Mouse (Mus musculus): ENCODE results near the gene Nutf2-ps1. TPM values are rescaled to one million over a fixed set of nuclear protein-coding genes. Genes with fewer than 3 reads are reported as not detected.
"Not testable (repeated sequence)": the region's sequence is repeated elsewhere in the genome, so short reads cannot be mapped to it uniquely, and the experiment has no call there.

Nutf2-ps1 gene
- polyA plus RNA-seq, 1 experiment from 2014 or later: 258 TPM

GRCm38 (mm10) chr19:53587686-53588085 is 1.2 kb downstream of the Nutf2-ps1 start:
- peaks cover 16% of the 10 kb centered on the region for H3K9me3 ChIP-seq (replicated peaks; ENCODE audit: control insufficient read depth, low read length)
- H3K36me3 ChIP-seq (ENCODE audit: control insufficient read depth, insufficient read depth, low read length); H3K9ac ChIP-seq (ENCODE audit: low read length); H3K27ac ChIP-seq (ENCODE audit: low read length); ATAC-seq (ENCODE audit: insufficient read depth, low FRiP score); H3K27me3 ChIP-seq (ENCODE audit: control insufficient read depth, insufficient read depth, low read length); H3K4me2 ChIP-seq (ENCODE audit: low read depth, low read length); H3K4me3 ChIP-seq (replicated peaks; ENCODE audit: low read length); H3K4me1 ChIP-seq (ENCODE audit: control insufficient read depth, insufficient read depth, low read length): not testable (repeated sequence)
- 84% methylated on average over 3 of the region's 3 CpGs for WGBS

GRCm38 (mm10) chr19:53580271-53580670 is 8.6 kb downstream of the Nutf2-ps1 start:
- H3K27ac ChIP-seq (ENCODE audit: low read length); H3K4me2 ChIP-seq (ENCODE audit: low read depth, low read length); ATAC-seq (ENCODE audit: insufficient read depth, low FRiP score); H3K9ac ChIP-seq (ENCODE audit: low read length); H3K27me3 ChIP-seq (ENCODE audit: control insufficient read depth, insufficient read depth, low read length); H3K36me3 ChIP-seq (ENCODE audit: control insufficient read depth, insufficient read depth, low read length); H3K4me1 ChIP-seq (ENCODE audit: control insufficient read depth, insufficient read depth, low read length); H3K4me3 ChIP-seq (replicated peaks; ENCODE audit: low read length): not testable (repeated sequence)
- peaks cover 13% of the 10 kb centered on the region for H3K9me3 ChIP-seq (replicated peaks; ENCODE audit: control insufficient read depth, low read length)
- 86% methylated on average over 8 of the region's 8 CpGs for WGBS

GRCm38 (mm10) chr19:53578597-53579252 is 10.1 kb downstream of the Nutf2-ps1 start:
- Histone ChIP-seq H3K27ac (ENCODE audit: low read length) (no peak overlapping the region), H3K27me3 (ENCODE audit: control insufficient read depth, insufficient read depth, low read length) (no peaks in the 10 kb centered on the region), H3K4me1 (ENCODE audit: control insufficient read depth, insufficient read depth, low read length) (0 out of 2 replicates have a peak, but pooled peaks cover 2% of the 10 kb centered on the region), H3K4me2 (ENCODE audit: low read depth, low read length) (no peak overlapping the region), H3K4me3 (replicated peaks; ENCODE audit: low read length) (no peak overlapping the region), H3K36me3 (ENCODE audit: control insufficient read depth, insufficient read depth, low read length) (no peaks in the 10 kb centered on the region), H3K9ac (ENCODE audit: low read length) (no peak overlapping the region), H3K9me3 (replicated peaks; ENCODE audit: control insufficient read depth, low read length) (no peaks in the 10 kb centered on the region)
- WGBS: 9% methylated on average over 8 of the region's 8 CpGs
- 0 out of 2 replicates have a peak, but pooled peaks have one; percentile 23 for ATAC-seq (ENCODE audit: insufficient read depth, low FRiP score)

- H3K27ac ChIP-seq (ENCODE audit: low read length): no peak overlapping the region
- no peaks in the 10 kb centered on the region for H3K9me3 ChIP-seq (replicated peaks; ENCODE audit: control insufficient read depth, low read length)
- no peaks in the 10 kb centered on the region for H3K36me3 ChIP-seq (ENCODE audit: control insufficient read depth, insufficient read depth, low read length)
- H3K27me3 ChIP-seq (ENCODE audit: control insufficient read depth, insufficient read depth, low read length): no peaks in the 10 kb centered on the region
- H3K4me1 ChIP-seq (ENCODE audit: control insufficient read depth, insufficient read depth, low read length): 0 out of 2 replicates have a peak, but pooled peaks cover 6% of the 10 kb centered on the region
- no peak overlapping the region for H3K4me3 ChIP-seq (replicated peaks; ENCODE audit: low read length)
- WGBS: 57% methylated on average over 11 of the region's 11 CpGs
- H3K4me2 ChIP-seq (ENCODE audit: low read depth, low read length): no peak overlapping the region
- H3K9ac ChIP-seq (ENCODE audit: low read length): no peak overlapping the region
- ATAC-seq (ENCODE audit: insufficient read depth, low FRiP score): no peak
Measured at GRCm38 (mm10) chr19:53577025-53577800, 11.7 kb downstream of the Nutf2-ps1 start.

- Histone ChIP-seq H3K27ac (ENCODE audit: low read length) (no peak overlapping the region), H3K27me3 (ENCODE audit: control insufficient read depth, insufficient read depth, low read length) (no peaks in the 10 kb centered on the region)
- WGBS: 63% methylated on average over 7 of the region's 7 CpGs
Measured at GRCm38 (mm10) chr19:53576061-53576460, 12.8 kb downstream of the Nutf2-ps1 start.

GRCm38 (mm10) chr19:53575296-53576010 is 13.4 kb downstream of the Nutf2-ps1 start:
- WGBS: 75% methylated on average over 4 of the region's 4 CpGs
- H3K4me3 ChIP-seq (replicated peaks; ENCODE audit: low read length): no peak overlapping the region
- no peak overlapping the region for H3K27ac ChIP-seq (ENCODE audit: low read length)
- no peak overlapping the region for H3K9ac ChIP-seq (ENCODE audit: low read length)
- no peak overlapping the region for H3K4me2 ChIP-seq (ENCODE audit: low read depth, low read length)
- H3K27me3 ChIP-seq (ENCODE audit: control insufficient read depth, insufficient read depth, low read length): no peaks in the 10 kb centered on the region
- H3K4me1 ChIP-seq (ENCODE audit: control insufficient read depth, insufficient read depth, low read length): 0 out of 2 replicates have a peak, but pooled peaks cover 6% of the 10 kb centered on the region
- H3K9me3 ChIP-seq (replicated peaks; ENCODE audit: control insufficient read depth, low read length): no peaks in the 10 kb centered on the region
- no peak for ATAC-seq (ENCODE audit: insufficient read depth, low FRiP score)
- H3K36me3 ChIP-seq (ENCODE audit: control insufficient read depth, insufficient read depth, low read length): no peaks in the 10 kb centered on the region

More at GRCm38 (mm10) chr19:53576061-53576460, 12.8 kb downstream of the Nutf2-ps1 start:
- Histone ChIP-seq H3K4me3 (replicated peaks; ENCODE audit: low read length) (no peak overlapping the region), H3K9ac (ENCODE audit: low read length) (no peak overlapping the region), H3K4me2 (ENCODE audit: low read depth, low read length) (no peak overlapping the region), H3K36me3 (ENCODE audit: control insufficient read depth, insufficient read depth, low read length) (no peaks in the 10 kb centered on the region), H3K4me1 (ENCODE audit: control insufficient read depth, insufficient read depth, low read length) (0 out of 2 replicates have a peak, but pooled peaks cover 6% of the 10 kb centered on the region), H3K9me3 (replicated peaks; ENCODE audit: control insufficient read depth, low read length) (no peaks in the 10 kb centered on the region)
- ATAC-seq (ENCODE audit: insufficient read depth, low FRiP score): no peak

GRCm38 (mm10) chr19:53574546-53574945 is 14.3 kb downstream of the Nutf2-ps1 start:
- no peak overlapping the region for H3K4me3 ChIP-seq (replicated peaks; ENCODE audit: low read length)
- no peak overlapping the region for H3K9ac ChIP-seq (ENCODE audit: low read length)
- WGBS: 81% methylated on average over 7 of the region's 7 CpGs
- H3K27me3 ChIP-seq (ENCODE audit: control insufficient read depth, insufficient read depth, low read length): no peaks in the 10 kb centered on the region
- H3K27ac ChIP-seq (ENCODE audit: low read length): no peak overlapping the region
- H3K4me2 ChIP-seq (ENCODE audit: low read depth, low read length): no peak overlapping the region
- no peaks in the 10 kb centered on the region for H3K36me3 ChIP-seq (ENCODE audit: control insufficient read depth, insufficient read depth, low read length)
- ATAC-seq (ENCODE audit: insufficient read depth, low FRiP score): no peak
- H3K9me3 ChIP-seq (replicated peaks; ENCODE audit: control insufficient read depth, low read length): no peaks in the 10 kb centered on the region
- H3K4me1 ChIP-seq (ENCODE audit: control insufficient read depth, insufficient read depth, low read length): 0 out of 2 replicates have a peak, but pooled peaks cover 6% of the 10 kb centered on the region

- H3K9ac ChIP-seq (ENCODE audit: low read length): no peak overlapping the region
- no peaks in the 10 kb centered on the region for H3K36me3 ChIP-seq (ENCODE audit: control insufficient read depth, insufficient read depth, low read length)
- ATAC-seq (ENCODE audit: insufficient read depth, low FRiP score): no peak
- no peaks in the 10 kb centered on the region for H3K9me3 ChIP-seq (replicated peaks; ENCODE audit: control insufficient read depth, low read length)
- H3K4me1 ChIP-seq (ENCODE audit: control insufficient read depth, insufficient read depth, low read length): 0 out of 2 replicates have a peak, but pooled peaks cover 6% of the 10 kb centered on the region
- no peak overlapping the region for H3K27ac ChIP-seq (ENCODE audit: low read length)
- WGBS: 66% methylated on average over 8 of the region's 8 CpGs
- H3K4me3 ChIP-seq (replicated peaks; ENCODE audit: low read length): no peak overlapping the region
- H3K27me3 ChIP-seq (ENCODE audit: control insufficient read depth, insufficient read depth, low read length): no peaks in the 10 kb centered on the region
- H3K4me2 ChIP-seq (ENCODE audit: low read depth, low read length): no peak overlapping the region
Measured at GRCm38 (mm10) chr19:53574131-53574530, 14.7 kb downstream of the Nutf2-ps1 start.

All from stomach, embryonic 16.5 days (tissue).